Mouse (Mus musculus): ENCODE data around the gene Btbd17. TPM values are rescaled to one million over a fixed set of nuclear protein-coding genes. Genes with fewer than 3 reads are reported as not detected.

Btbd17 gene
- polyA plus RNA-seq, 1 experiment, result 0.14 TPM

GRCm38 (mm10) chr11:114780076-114780475, 15.7 kb downstream of the Btbd17 start:
- Histone ChIP-seq H3K4me1 (ENCODE audit: control insufficient read depth, insufficient read depth, insufficient read length) (no peaks in the 10 kb centered on the region), H3K36me3 (ENCODE audit: control insufficient read depth, insufficient read depth, low read length) (no peaks in the 10 kb centered on the region), H3K27me3 (ENCODE audit: control insufficient read depth, insufficient read depth, low read length) (no peaks in the 10 kb centered on the region), H3K4me3 (ENCODE audit: extremely low read depth, insufficient read depth, insufficient read length) (no peak overlapping the region), H3K27ac (ENCODE audit: insufficient read depth, low read length) (no peak overlapping the region)
- TF ChIP-seq CTCF (IDR thresholded peaks at IDR 0.05; ENCODE audit: extremely low read depth, insufficient read depth, insufficient read length, insufficient replicate concordance) (no peak), POLR2A (IDR thresholded peaks at IDR 0.05; ENCODE audit: low read depth, low read length) (no peak)
- 62% methylated on average over 9 of the region's 9 CpGs for WGBS
- DNase-seq (ENCODE audit: low read depth in 1 of 2, low spot score in 2 of 2), result no peak

GRCm38 (mm10) chr11:114771896-114772295, 23.8 kb downstream of the Btbd17 start:
- Histone ChIP-seq H3K27ac (ENCODE audit: insufficient read depth, low read length) (no peak overlapping the region), H3K27me3 (ENCODE audit: control insufficient read depth, insufficient read depth, low read length) (no peaks in the 10 kb centered on the region), H3K4me1 (ENCODE audit: control insufficient read depth, insufficient read depth, insufficient read length) (no peaks in the 10 kb centered on the region), H3K4me3 (ENCODE audit: extremely low read depth, insufficient read depth, insufficient read length) (no peak overlapping the region), H3K36me3 (ENCODE audit: control insufficient read depth, insufficient read depth, low read length) (no peaks in the 10 kb centered on the region)
- TF ChIP-seq POLR2A (IDR thresholded peaks at IDR 0.05; ENCODE audit: low read depth, low read length), result no peak
- no peak for TF ChIP-seq CTCF (IDR thresholded peaks at IDR 0.05; ENCODE audit: extremely low read depth, insufficient read depth, insufficient read length, insufficient replicate concordance)
- DNase-seq (ENCODE audit: low read depth in 1 of 2, low spot score in 2 of 2), result no peak
- 90% methylated on average over 2 of the region's 2 CpGs for WGBS

- Histone ChIP-seq H3K36me3 (ENCODE audit: control insufficient read depth, insufficient read depth, low read length) (no peaks in the 10 kb centered on the region), H3K27ac (ENCODE audit: insufficient read depth, low read length) (no peak overlapping the region), H3K4me1 (ENCODE audit: control insufficient read depth, insufficient read depth, insufficient read length) (peaks cover 6% of the 10 kb centered on the region), H3K4me3 (ENCODE audit: extremely low read depth, insufficient read depth, insufficient read length) (no peak overlapping the region), H3K27me3 (ENCODE audit: control insufficient read depth, insufficient read depth, low read length) (no peaks in the 10 kb centered on the region)
- no peak for DNase-seq (ENCODE audit: low read depth in 1 of 2, low spot score in 2 of 2)
- 84% methylated on average over 6 of the region's 6 CpGs for WGBS
- TF ChIP-seq POLR2A (IDR thresholded peaks at IDR 0.05; ENCODE audit: low read depth, low read length) (no peak), CTCF (IDR thresholded peaks at IDR 0.05; ENCODE audit: extremely low read depth, insufficient read depth, insufficient read length, insufficient replicate concordance) (no peak)
These were observed 25.8 kb downstream of the Btbd17 start for GRCm38 (mm10) chr11:114769911-114770310.

GRCm38 (mm10) chr11:114764820-114765818, 30.6 kb downstream of the Btbd17 start, which contains the start of gene Kif19a:
Kif19a (plus strand) TSS chr11:114765388.
- TF ChIP-seq POLR2A (IDR thresholded peaks at IDR 0.05; ENCODE audit: low read depth, low read length) (no peak), CTCF (IDR thresholded peaks at IDR 0.05; ENCODE audit: extremely low read depth, insufficient read depth, insufficient read length, insufficient replicate concordance) (no peak)
- no peaks in the 10 kb centered on the region for H3K27me3 ChIP-seq (ENCODE audit: control insufficient read depth, insufficient read depth, low read length)
- 6% methylated on average over 49 of the region's 51 CpGs for WGBS

GRCm38 (mm10) chr11:114747564-114748138, 48.1 kb downstream of the Btbd17 start:
- Histone ChIP-seq H3K4me3 (ENCODE audit: extremely low read depth, insufficient read depth, insufficient read length) (no peak overlapping the region), H3K27me3 (ENCODE audit: control insufficient read depth, insufficient read depth, low read length) (no peaks in the 10 kb centered on the region), H3K4me1 (ENCODE audit: control insufficient read depth, insufficient read depth, insufficient read length) (peaks cover 3% of the 10 kb centered on the region; the same call in 1 of the 2 replicates), H3K36me3 (ENCODE audit: control insufficient read depth, insufficient read depth, low read length) (no peaks in the 10 kb centered on the region), H3K27ac (ENCODE audit: insufficient read depth, low read length) (0 out of 2 replicates have a peak overlapping the region, but pooled peaks have one; percentile 6)
- DNase-seq (ENCODE audit: low read depth in 1 of 2, low spot score in 2 of 2), result peak in 1 of 2 experiments; percentile 25
- 20% methylated on average over 12 of the region's 12 CpGs for WGBS
- TF ChIP-seq POLR2A (IDR thresholded peaks at IDR 0.05; ENCODE audit: low read depth, low read length) (no peak), CTCF (IDR thresholded peaks at IDR 0.05; ENCODE audit: extremely low read depth, insufficient read depth, insufficient read length, insufficient replicate concordance) (no peak)

More at GRCm38 (mm10) chr11:114764820-114765818, 30.6 kb downstream of the Btbd17 start, which contains the start of gene Kif19a:
- Histone ChIP-seq H3K4me1 (ENCODE audit: control insufficient read depth, insufficient read depth, insufficient read length) (peaks cover 11% of the 10 kb centered on the region), H3K27ac (ENCODE audit: insufficient read depth, low read length) (no peak within 1 kb of the TSS), H3K4me3 (ENCODE audit: extremely low read depth, insufficient read depth, insufficient read length) (peak within 1 kb of the TSS; percentile 56; the same call in 1 of the 2 replicates), H3K36me3 (ENCODE audit: control insufficient read depth, insufficient read depth, low read length) (no peaks in the 10 kb centered on the region)
- DNase-seq (ENCODE audit: low read depth in 1 of 2, low spot score in 2 of 2), result peak in 1 of 2 experiments; percentile 50

- H3K27me3 ChIP-seq (ENCODE audit: control insufficient read depth, insufficient read depth, low read length), result no peaks in the 10 kb centered on the region
- H3K36me3 ChIP-seq (ENCODE audit: control insufficient read depth, insufficient read depth, low read length), result no peaks in the 10 kb centered on the region
- peaks cover 15% of the 10 kb centered on the region; the same call in 1 of the 2 replicates for H3K4me1 ChIP-seq (ENCODE audit: control insufficient read depth, insufficient read depth, insufficient read length)
- peak; percentile 59 to 89 for DNase-seq (ENCODE audit: low read depth in 1 of 2, low spot score in 2 of 2)
- TF ChIP-seq CTCF (IDR thresholded peaks at IDR 0.05; ENCODE audit: extremely low read depth, insufficient read depth, insufficient read length, insufficient replicate concordance) (peak; percentile 98), POLR2A (IDR thresholded peaks at IDR 0.05; ENCODE audit: low read depth, low read length) (no peak)
- no peak overlapping the region for H3K4me3 ChIP-seq (ENCODE audit: extremely low read depth, insufficient read depth, insufficient read length)
- WGBS, result 2% methylated on average over 12 of the region's 12 CpGs
- H3K27ac ChIP-seq (ENCODE audit: insufficient read depth, low read length), result no peak overlapping the region
These were observed 50.6 kb downstream of the Btbd17 start for GRCm38 (mm10) chr11:114745134-114745533.
